Mouse (Mus musculus): Measurements from ENCODE around the gene Ptprcap.

GRCm38 (mm10) chr19:4103792-4104191 lies 49.6 kb upstream of the Ptprcap start:
- TF ChIP-seq POLR2A (IDR thresholded peaks at IDR 0.05; ENCODE audit: low read depth, low read length): no peak
- no peak for TF ChIP-seq CTCF (conservative IDR thresholded peaks at IDR 0.05; ENCODE audit: insufficient read depth, insufficient read length, low read depth, low read length)
